Mouse (Mus musculus): ENCODE results near the gene Col2a1. TPM values are rescaled to one million over a fixed set of nuclear protein-coding genes. Genes with fewer than 3 reads are reported as not detected.

Gene Col2a1
- total RNA-seq, 2 experiments from 2014 or later = 0.42 to 1.0 TPM

DNA sequence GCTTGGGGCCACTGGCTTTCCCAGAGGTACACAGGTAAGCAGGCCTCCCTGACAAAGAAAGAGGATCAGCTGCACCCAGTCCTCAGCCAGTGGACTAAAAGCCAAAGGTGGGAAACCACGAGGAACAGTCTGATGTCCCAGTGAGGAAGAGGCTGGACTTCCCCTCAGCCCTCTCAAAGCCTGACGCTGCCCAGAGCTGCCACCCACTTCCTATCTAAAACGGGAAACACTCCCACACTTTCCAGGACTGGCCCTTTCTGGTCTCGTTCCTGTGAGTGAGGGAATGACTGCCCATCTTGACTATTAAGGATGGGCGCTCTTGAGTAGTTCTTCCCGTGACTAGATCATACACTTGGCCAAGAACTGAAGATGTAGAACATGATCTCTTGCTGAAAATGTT lies 76.7 kb downstream of the Col2a1 start:
- DNase-seq (ENCODE audit: extremely low spot score in 1 of 2, low spot score in 1 of 2) = no peak

DNA sequence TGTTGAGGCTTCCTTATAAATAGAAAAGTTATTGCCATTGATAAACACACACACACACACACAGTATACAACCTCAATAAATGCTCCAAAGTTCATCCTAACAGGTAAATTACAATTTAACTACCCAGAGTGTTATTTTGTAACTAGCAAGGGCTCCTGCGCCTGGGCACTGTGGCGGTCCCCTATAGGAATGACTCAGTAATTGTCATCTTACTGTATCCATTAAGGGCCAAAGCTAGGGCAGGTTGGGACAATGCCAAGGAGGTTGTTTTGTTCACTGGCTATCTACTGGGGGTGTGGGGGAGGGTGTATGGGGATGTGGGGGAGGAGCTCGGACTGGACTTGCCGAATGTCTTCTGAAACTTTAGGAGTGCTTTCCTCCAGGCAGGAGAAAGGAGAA lies 77.5 kb downstream of the Col2a1 start:
- no peak for DNase-seq (ENCODE audit: extremely low spot score in 1 of 2, low spot score in 1 of 2)

Other genes starting within 250 kb of the Col2a1 start
- gene Rapgef3, start 236.7 kb downstream of the Col2a1 start, total RNA-seq (2021) = 10 to 100 TPM; 36.3 to 40.3 TPM
- gene Slc48a1, start 226.2 kb downstream of the Col2a1 start, total RNA-seq (2021) = 100 to 1,000 TPM; 151 to 169 TPM
- gene Hdac7, start 160.2 kb downstream of the Col2a1 start, total RNA-seq (2021) = 10 to 100 TPM; 15.6 to 30.1 TPM
- gene Vdr, start 94.1 kb downstream of the Col2a1 start, total RNA-seq (2021) = under 1 TPM in 1 of 2 experiments, not detected in 1; 0.07 TPM
- gene Tmem106c, start 40.5 kb downstream of the Col2a1 start, total RNA-seq (2021) = 10 to 100 TPM; 26.8 to 27.2 TPM
- 100 to 1,000 TPM; 348 to 370 TPM for gene Pfkm, start 87.9 kb upstream of the Col2a1 start, total RNA-seq (2021)
- 10 to 100 TPM; 10.8 to 12.6 TPM for gene Senp1, start 89.0 kb upstream of the Col2a1 start, total RNA-seq (2021)
- gene Asb8, start 160.9 kb upstream of the Col2a1 start, total RNA-seq (2021) = 10 to 100 TPM; 48.7 to 53.0 TPM
- gene Ccdc184, start 162.5 kb upstream of the Col2a1 start, total RNA-seq (2021) = 10 to 100 TPM; 10.9 to 12.4 TPM
- gene Olfr288, start 190.8 kb upstream of the Col2a1 start, total RNA-seq (2021) = not detected
- gene Gm44579, start 216.3 kb upstream of the Col2a1 start, total RNA-seq (2021) = under 1 TPM in 1 of 2 experiments, not detected in 1; 0.15 TPM
- 1 to 10 TPM; 3.6 to 5.3 TPM for gene Olfr287, start 216.4 kb upstream of the Col2a1 start, total RNA-seq (2021)
- not detected for gene Olfr286, start 229.8 kb upstream of the Col2a1 start, total RNA-seq (2021)

Measured in layer of hippocampus, postnatal 25 days (tissue).